Mouse (Mus musculus) gastrocnemius, adult 2 months (tissue): ENCODE results near the gene Fam45a. TPM values are rescaled to one million over a fixed set of nuclear protein-coding genes. Genes with fewer than 3 reads are reported as not detected.
A peak's percentile ranks its signal among the peaks of the same experiment; 100 is the strongest.

Experiments
- DNase-seq: peaks from one replicate; pipeline ENCODE4 v3.0.0; 2022
- H3K27ac ChIP-seq: fragments of 200-600 bp; 2 replicates; pipeline ENCODE4 v1.8.1; 2022; ENCODE audit warnings: mild to moderate bottlenecking
- H3K4me3 ChIP-seq: fragments of 200-600 bp; 2 replicates; pipeline ENCODE4 v1.8.1; 2022; ENCODE audit warnings: mild to moderate bottlenecking, moderate library complexity
- CTCF ChIP-seq: fragments of 200-600 bp; IDR thresholded peaks from 2 replicates; pipeline ENCODE4 v1.8.1; 2022; ENCODE audit warnings: antibody characterized with exemption, mild to moderate bottlenecking, moderate library complexity
- intact Hi-C: fragments of 180-260 bp; cut with DNase I; formaldehyde crosslinking; loops from one replicate; pipeline ENCODE4 v1.15.1; 2025
- microRNA-seq: library from miRNA; unstranded; fragments of <30 nt; microRNA quantifications from one replicate; pipeline ENCODE4 v1.2.0, GENCODE M21; 2021
- total RNA-seq, 2 experiments: library from RNA; stranded (reverse); gene quantifications; 2 replicates each; pipeline ENCODE4 v1.2.3; 2021

Gene Fam45a
- total RNA-seq, 2 experiments from 2014 or later = 11.2 to 12.2 TPM

GRCm38 (mm10) chr19:60870489-60870888, 59.1 kb downstream of the Fam45a start:
- no peak for DNase-seq
- intact Hi-C loops = no loop called here
- TF ChIP-seq CTCF = peak; percentile 44

GRCm38 (mm10) chr19:60871366-60871765, 60.0 kb downstream of the Fam45a start:
- Histone ChIP-seq H3K27ac (no peak overlapping the region), H3K4me3 (no peak overlapping the region)
- intact Hi-C loops = no loop called here
- no peak for TF ChIP-seq CTCF
- no peak for DNase-seq

More at GRCm38 (mm10) chr19:60870489-60870888, 59.1 kb downstream of the Fam45a start:
- no peak overlapping the region for H3K4me3 ChIP-seq
- no peak overlapping the region for H3K27ac ChIP-seq

DNA sequence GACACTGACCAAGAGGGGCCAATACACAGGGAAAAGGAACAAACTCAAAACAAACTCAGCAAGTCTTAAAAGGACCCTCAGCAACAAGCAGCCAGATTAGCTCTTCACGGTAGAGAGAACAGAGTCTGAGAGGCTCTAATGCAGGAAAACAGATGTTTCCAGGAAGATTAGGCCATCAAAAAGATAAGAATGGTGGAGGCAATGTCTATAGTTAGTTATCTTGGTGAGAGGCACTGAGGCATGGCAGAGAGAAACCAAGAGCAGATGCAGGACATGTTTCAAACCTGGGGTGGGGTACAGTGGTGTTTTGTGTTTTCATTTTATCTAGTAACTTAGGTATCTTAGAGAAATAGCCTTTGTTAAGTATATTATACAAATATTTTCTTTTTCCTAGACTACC, 60.9 kb downstream of the Fam45a start:
- Histone ChIP-seq H3K27ac (no peak overlapping the region), H3K4me3 (no peak overlapping the region)
- no peak for DNase-seq
- intact Hi-C loops = no loop called here
- no peak for TF ChIP-seq CTCF

DNA sequence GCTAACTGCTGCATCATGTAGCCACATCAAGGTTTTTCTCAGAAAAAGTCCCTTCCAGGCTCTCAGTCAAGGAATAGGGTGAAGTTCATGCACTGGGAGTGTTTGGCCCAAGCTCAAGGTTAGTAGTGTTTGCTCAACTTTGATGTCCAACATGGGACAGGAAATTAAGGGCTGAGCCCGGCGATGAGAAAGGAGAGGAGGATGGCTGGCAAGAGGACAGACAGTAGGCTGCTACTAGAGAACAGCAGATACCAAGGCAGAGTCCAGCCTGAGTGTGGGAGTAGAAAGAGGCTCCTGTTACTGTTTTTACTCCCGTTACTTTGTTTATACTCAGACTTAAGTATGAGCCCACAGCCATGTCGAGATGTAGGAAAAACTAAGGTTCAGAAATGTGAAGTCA, 62.1 kb downstream of the Fam45a start:
- TF ChIP-seq CTCF = no peak
- intact Hi-C loops = no loop called here
- DNase-seq = peak; percentile 29
- H3K4me3 ChIP-seq = peak overlapping the region; percentile 94
- H3K27ac ChIP-seq = peak overlapping the region; percentile 98

- TF ChIP-seq CTCF = peak; percentile 26; the same call in 1 of the 2 replicates
- peak; percentile 98 for DNase-seq
- H3K27ac ChIP-seq = peak within 1 kb of the TSS; percentile 98
- H3K4me3 ChIP-seq = peak within 1 kb of the TSS; percentile 94
- intact Hi-C loops = loop anchor here (1.0 kb wide), 1 partner anchor 15 kb away; the partner anchor contains the start of gene Grk5
These were observed 62.8 kb downstream of the Fam45a start, which contains the start of gene Prdx3 for GRCm38 (mm10) chr19:60874064-60874694. Prdx3 (minus strand) TSS chr19:60874556.

- intact Hi-C loops = no loop called here
- TF ChIP-seq CTCF = peak; percentile 67
- H3K27ac ChIP-seq = no peak overlapping the region
- H3K4me3 ChIP-seq = no peak overlapping the region
- DNase-seq = no peak
These were observed 71.7 kb downstream of the Fam45a start for GRCm38 (mm10) chr19:60883129-60883528.

Small RNA genes within 50 kb of the gene (microRNA-seq; reads per million reads assigned to microRNA genes)
- not detected for gene mmu-mir-3084-1

Other genes starting within 250 kb of the Fam45a start
- 10 to 100 TPM; 34.7 to 36.1 TPM for gene Cacul1, start 230.6 kb upstream of the Fam45a start, total RNA-seq
- gene Nanos1, start 55.6 kb upstream of the Fam45a start, total RNA-seq = under 1 TPM in 1 of 2 experiments, not detected in 1; 0.08 TPM
- gene Eif3a, start 20.9 kb upstream of the Fam45a start, total RNA-seq = 100 to 1,000 TPM in 1 of 2 experiments, 10 to 100 TPM in 1; 91.5 to 101 TPM
- 1 to 10 TPM; 1.6 to 4.2 TPM for gene Sfxn4, start 49.9 kb downstream of the Fam45a start, total RNA-seq
- 100 to 1,000 TPM; 207 to 240 TPM for gene Prdx3, start 63.0 kb downstream of the Fam45a start, total RNA-seq
- gene Grk5, start 78.2 kb downstream of the Fam45a start, total RNA-seq = 1 to 10 TPM; 3.9 to 5.4 TPM